Mouse (Mus musculus) liver, embryonic 11.5 days (tissue): ENCODE results near the gene Gm13212. TPM values are rescaled to one million over a fixed set of nuclear protein-coding genes. Genes with fewer than 3 reads are reported as not detected.
"Not testable (repeated sequence)": the region's sequence is repeated elsewhere in the genome, so short reads cannot be mapped to it uniquely, and the experiment has no call there.

ENCODE experiments used
- ATAC-seq: fragments of 200-750 bp; cut with Nextera tagmentation; replicated peaks from 2 replicates; pipeline ENCODE4 v1.8.0; 2017; ENCODE audit warnings: moderate number of reproducible peaks, mild to moderate bottlenecking, moderate TSS enrichment, moderate library complexity; ENCODE audit not compliant: low FRiP score
- DNase-seq: peaks from one replicate; pipeline ENCODE4 v3.0.0-alpha.2; 2017; ENCODE audit warnings: low spot score
- H3K27ac ChIP-seq: fragments of 300-500 bp; sonication (generic); 2 replicates; pipeline ENCODE4 v1.5.1; 2014; ENCODE audit warnings: mild to moderate bottlenecking, low read depth, low read length, control low read depth
- H3K27me3 ChIP-seq: fragments of 300-500 bp; sonication (generic); replicated peaks from 2 replicates; pipeline ENCODE4 v1.6.1; 2014; ENCODE audit warnings: low read length, mixed read lengths; ENCODE audit not compliant: control insufficient read depth, insufficient read depth
- H3K36me3 ChIP-seq: fragments of 300-500 bp; sonication (generic); 2 replicates; pipeline ENCODE4 v1.6.1; 2014; ENCODE audit warnings: mild to moderate bottlenecking, low read length, moderate library complexity, mixed read lengths; ENCODE audit not compliant: control insufficient read depth, insufficient read depth
- H3K4me1 ChIP-seq: fragments of 300-500 bp; sonication (generic); replicated peaks from 2 replicates; pipeline ENCODE4 v1.6.1; 2014; ENCODE audit warnings: low read length, mixed read lengths; ENCODE audit not compliant: control insufficient read depth, insufficient read depth
- H3K4me2 ChIP-seq: fragments of 300-500 bp; sonication (generic); 2 replicates; pipeline ENCODE4 v1.6.1; 2014; ENCODE audit warnings: mild to moderate bottlenecking, control low read depth, moderate library complexity
- H3K4me3 ChIP-seq: fragments of 300-500 bp; sonication (generic); 2 replicates; pipeline ENCODE4 v1.5.1; 2014; ENCODE audit warnings: low read depth, low read length, control low read depth
- H3K9ac ChIP-seq: fragments of 300-500 bp; sonication (generic); 2 replicates; pipeline ENCODE4 v1.6.1; 2014; ENCODE audit warnings: low read depth, low read length, control low read depth
- H3K9me3 ChIP-seq: fragments of 300-500 bp; sonication (generic); 2 replicates; pipeline ENCODE4 v1.6.1; 2016; ENCODE audit warnings: low read length, inconsistent platforms, mixed read lengths; ENCODE audit not compliant: control insufficient read depth
- WGBS: fragments of 180-500 bp; shearing (Covaris S2); extraction: QIAGEN DNeasy Blood & Tissue Kit; methylation state at CpG from one replicate; pipeline ENCODE4 v1.1.7; 2014; 5-methylcytosine and 5-hydroxymethylcytosine counted together
- polyA plus RNA-seq: library from polyadenylated mRNA; unstranded; fragments of >200 nt; fragmentation: Nextera tagmentation; extraction: Ambion mirVana; gene quantifications from 2 replicates; pipeline ENCODE4 v1.2.1, GENCODE M21; 2014

The Gm13212 gene
- polyA plus RNA-seq, 1 experiment from 2014 or later, result 5.9 TPM

GRCm38 (mm10) chr4:145570461-145570860 is 14.5 kb upstream of the Gm13212 start:
- not testable (repeated sequence) for ATAC-seq, DNase-seq, H3K9ac ChIP-seq, H3K4me1 ChIP-seq, H3K9me3 ChIP-seq, H3K4me2 ChIP-seq, H3K27me3 ChIP-seq, H3K27ac ChIP-seq, H3K4me3 ChIP-seq, H3K36me3 ChIP-seq
- WGBS, result 83% methylated on average over 6 of the region's 10 CpGs

GRCm38 (mm10) chr4:145576623-145577022 is 8.3 kb upstream of the Gm13212 start:
- H3K36me3 ChIP-seq, H3K27ac ChIP-seq, H3K9ac ChIP-seq, H3K9me3 ChIP-seq, DNase-seq, H3K27me3 ChIP-seq, H3K4me1 ChIP-seq, H3K4me3 ChIP-seq, H3K4me2 ChIP-seq, ATAC-seq: not testable (repeated sequence)
- WGBS, result 86% methylated on average over 8 of the region's 8 CpGs

- 91% methylated on average over 1 of the region's 1 CpGs for WGBS
- H3K36me3 ChIP-seq, H3K9ac ChIP-seq, DNase-seq, H3K4me1 ChIP-seq, H3K9me3 ChIP-seq, H3K4me3 ChIP-seq, ATAC-seq, H3K27ac ChIP-seq, H3K4me2 ChIP-seq, H3K27me3 ChIP-seq: not testable (repeated sequence)
Measured at GRCm38 (mm10) chr4:145580333-145580732, 4.6 kb upstream of the Gm13212 start.

- H3K9ac ChIP-seq, H3K4me1 ChIP-seq, H3K27ac ChIP-seq, DNase-seq, H3K36me3 ChIP-seq, H3K27me3 ChIP-seq, H3K9me3 ChIP-seq: not testable (repeated sequence)
- WGBS, result 73% methylated on average over 2 of the region's 2 CpGs
- ATAC-seq, result peak; percentile 42
- Histone ChIP-seq H3K4me2 (peak overlapping the region; percentile 56), H3K4me3 (peak overlapping the region; percentile 45; the same call in 1 of the 2 replicates)
Measured at GRCm38 (mm10) chr4:145586046-145586445, 1.1 kb downstream of the Gm13212 start.

- 88% methylated on average over 1 of the region's 1 CpGs for WGBS
- H3K36me3 ChIP-seq, H3K9me3 ChIP-seq, H3K9ac ChIP-seq, H3K4me2 ChIP-seq, H3K4me1 ChIP-seq, H3K27ac ChIP-seq, H3K27me3 ChIP-seq, DNase-seq, H3K4me3 ChIP-seq: not testable (repeated sequence)
- 0 out of 2 replicates have a peak, but pooled peaks have one; percentile 38 for ATAC-seq
Measured at GRCm38 (mm10) chr4:145594183-145594582, 9.2 kb downstream of the Gm13212 start.

- H3K4me1 ChIP-seq, H3K9me3 ChIP-seq, ATAC-seq, H3K9ac ChIP-seq, H3K27ac ChIP-seq, H3K36me3 ChIP-seq, DNase-seq, H3K4me3 ChIP-seq, H3K4me2 ChIP-seq, H3K27me3 ChIP-seq: not testable (repeated sequence)
- 89% methylated on average over 3 of the region's 4 CpGs for WGBS
Measured at GRCm38 (mm10) chr4:145594798-145595197, 9.8 kb downstream of the Gm13212 start.

- ATAC-seq, H3K4me1 ChIP-seq, H3K27ac ChIP-seq, H3K27me3 ChIP-seq, H3K9ac ChIP-seq, H3K9me3 ChIP-seq, H3K36me3 ChIP-seq: not testable (repeated sequence)
- peak; percentile 29 for DNase-seq
- H3K4me2 ChIP-seq, result peak overlapping the region; percentile 42
- H3K4me3 ChIP-seq, result peak overlapping the region; percentile 17; the same call in 1 of the 2 replicates
- WGBS, result 17% methylated on average over 80 of the region's 83 CpGs
Measured at GRCm38 (mm10) chr4:145640416-145641185, 55.6 kb downstream of the Gm13212 start.

- H3K4me3 ChIP-seq, H3K9me3 ChIP-seq, H3K9ac ChIP-seq, H3K27ac ChIP-seq, H3K4me2 ChIP-seq, H3K4me1 ChIP-seq, DNase-seq, H3K27me3 ChIP-seq, H3K36me3 ChIP-seq, ATAC-seq: not testable (repeated sequence)
- WGBS, result 62% methylated on average over 3 of the region's 3 CpGs
Measured at GRCm38 (mm10) chr4:145670385-145670784, 85.4 kb downstream of the Gm13212 start, which contains the start of gene Zfp980. TSS of gene Zfp980 (plus strand) at chr4:145670685.

- 62% methylated on average over 2 of the region's 2 CpGs for WGBS
Measured at GRCm38 (mm10) chr4:145674286-145674780, 89.4 kb downstream of the Gm13212 start.

More at GRCm38 (mm10) chr4:145674286-145674780, 89.4 kb downstream of the Gm13212 start:
- not testable (repeated sequence) for H3K27ac ChIP-seq, H3K4me3 ChIP-seq, H3K4me1 ChIP-seq, H3K9ac ChIP-seq, H3K9me3 ChIP-seq, ATAC-seq, H3K4me2 ChIP-seq, DNase-seq, H3K27me3 ChIP-seq, H3K36me3 ChIP-seq
